Mouse (Mus musculus) brain, embryonic 18.5 days (tissue): ENCODE data around the gene Cnn1.

Experiments
- DNase-seq: peaks from one replicate; pipeline ENCODE4 v3.0.0-alpha.2; 2012; ENCODE audit warnings: low read depth, low spot score

Gene Cnn1

DNA sequence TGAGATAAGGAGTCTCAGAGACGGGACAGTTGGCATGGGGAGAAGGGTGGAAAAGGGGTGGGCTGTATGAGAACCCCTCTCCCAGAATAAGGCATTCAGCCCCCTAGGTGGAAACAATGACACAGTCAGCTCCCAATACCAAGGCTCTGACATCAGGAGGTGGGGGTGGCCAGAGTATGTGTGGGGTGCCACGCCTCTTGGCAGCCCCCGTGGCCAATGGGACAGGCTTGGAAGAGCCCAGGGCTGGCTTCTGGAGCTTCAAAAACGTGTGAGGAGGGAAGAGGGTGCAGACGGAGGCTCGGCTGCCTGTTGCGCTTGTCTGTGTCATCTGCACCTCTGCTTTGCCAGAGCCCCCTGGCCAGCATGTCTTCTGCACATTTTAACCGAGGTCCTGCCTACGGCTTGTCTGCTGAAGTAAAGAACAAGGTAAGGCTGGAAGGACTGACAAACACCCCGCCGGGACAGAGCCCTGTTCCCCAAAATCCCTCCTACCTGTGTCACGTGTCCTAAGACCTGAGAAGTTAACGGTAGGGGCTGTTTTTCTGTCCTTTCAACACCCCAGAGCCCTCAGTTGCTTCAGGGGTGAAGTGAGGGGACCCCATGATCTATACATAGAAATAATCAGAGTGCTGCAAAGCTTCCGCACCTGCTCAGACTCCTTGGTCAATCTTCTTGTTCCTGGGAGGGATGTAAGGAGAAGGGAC is at the start of gene Cnn1:
TSS of gene Cnn1 (plus strand) at position 224 of the 704 bp plus-strand sequence.
- DNase-seq: no peak

DNA sequence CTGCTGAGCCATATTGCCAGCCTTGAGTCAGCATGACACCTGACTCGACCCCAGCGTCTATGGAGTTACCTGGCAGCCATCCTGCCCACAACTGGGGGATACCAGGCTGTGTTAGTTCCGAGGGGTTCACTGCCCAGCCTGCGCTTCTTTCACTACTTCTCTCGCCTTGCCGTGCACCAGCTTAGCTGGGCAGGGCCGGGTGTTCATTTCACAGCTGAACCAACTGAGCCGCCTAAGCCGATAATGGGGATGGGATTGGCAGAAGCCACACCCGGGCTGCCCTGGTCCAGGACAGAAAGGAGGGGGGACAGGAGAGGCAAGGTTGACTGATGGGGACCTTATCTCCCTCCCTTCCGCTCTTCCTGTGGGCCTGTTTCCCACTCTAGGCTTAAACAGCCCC is 49.7 kb upstream of the Cnn1 start:
- DNase-seq: no peak

DNA sequence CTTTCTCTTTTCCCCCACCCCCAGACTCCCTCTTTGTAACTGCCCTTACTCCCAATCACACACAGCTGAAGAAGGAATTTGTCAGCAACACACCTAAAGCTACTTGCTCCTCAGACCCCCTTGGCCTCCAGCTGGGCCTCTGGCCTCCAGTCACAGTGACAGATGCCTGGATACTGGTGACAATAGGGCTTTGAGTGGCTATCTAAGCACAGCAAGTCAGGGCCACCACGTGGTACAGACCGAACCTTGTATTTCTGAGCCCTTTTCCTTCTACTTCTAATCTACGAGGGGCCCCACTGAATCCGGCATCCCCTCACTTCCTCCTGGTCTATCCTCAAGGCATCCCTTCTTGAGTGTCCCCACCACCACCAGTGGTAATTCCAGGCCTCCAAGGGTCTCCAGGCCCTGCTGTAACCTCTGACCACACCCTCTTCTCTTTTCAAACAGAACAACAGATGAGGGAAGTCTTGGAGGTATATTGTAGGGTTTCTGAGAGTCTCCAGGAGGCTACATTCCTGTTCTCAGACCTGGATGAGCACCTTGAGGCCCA is 49.2 kb upstream of the Cnn1 start:
- no peak for DNase-seq

DNA sequence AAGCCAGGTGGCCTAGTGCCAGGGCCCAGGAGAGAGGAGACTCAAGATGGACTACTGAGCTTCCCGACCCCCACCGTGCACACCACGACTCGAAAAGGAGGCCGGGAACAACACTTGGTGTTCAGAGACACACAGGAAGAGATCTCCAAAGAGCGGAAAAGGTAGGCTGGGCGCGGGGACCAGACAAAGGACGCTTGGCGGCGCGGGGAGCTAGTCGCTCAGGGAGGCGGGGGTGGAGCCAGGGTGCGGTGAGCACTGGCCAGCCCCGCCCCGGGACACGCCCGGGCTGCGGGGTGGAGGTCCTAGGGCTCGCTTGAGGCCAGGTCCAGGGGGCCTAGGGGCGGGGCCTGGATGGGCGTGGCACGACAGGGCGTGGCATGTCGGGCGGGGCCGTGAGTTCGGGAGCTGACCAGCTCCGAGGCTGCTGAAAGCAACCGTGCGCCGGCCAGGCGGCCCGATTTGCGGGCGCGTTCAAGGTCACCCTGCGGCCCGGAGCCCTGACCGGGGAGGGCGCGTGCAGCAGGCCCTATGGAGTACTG is 48.6 kb upstream of the Cnn1 start:
- DNase-seq: no peak

DNA sequence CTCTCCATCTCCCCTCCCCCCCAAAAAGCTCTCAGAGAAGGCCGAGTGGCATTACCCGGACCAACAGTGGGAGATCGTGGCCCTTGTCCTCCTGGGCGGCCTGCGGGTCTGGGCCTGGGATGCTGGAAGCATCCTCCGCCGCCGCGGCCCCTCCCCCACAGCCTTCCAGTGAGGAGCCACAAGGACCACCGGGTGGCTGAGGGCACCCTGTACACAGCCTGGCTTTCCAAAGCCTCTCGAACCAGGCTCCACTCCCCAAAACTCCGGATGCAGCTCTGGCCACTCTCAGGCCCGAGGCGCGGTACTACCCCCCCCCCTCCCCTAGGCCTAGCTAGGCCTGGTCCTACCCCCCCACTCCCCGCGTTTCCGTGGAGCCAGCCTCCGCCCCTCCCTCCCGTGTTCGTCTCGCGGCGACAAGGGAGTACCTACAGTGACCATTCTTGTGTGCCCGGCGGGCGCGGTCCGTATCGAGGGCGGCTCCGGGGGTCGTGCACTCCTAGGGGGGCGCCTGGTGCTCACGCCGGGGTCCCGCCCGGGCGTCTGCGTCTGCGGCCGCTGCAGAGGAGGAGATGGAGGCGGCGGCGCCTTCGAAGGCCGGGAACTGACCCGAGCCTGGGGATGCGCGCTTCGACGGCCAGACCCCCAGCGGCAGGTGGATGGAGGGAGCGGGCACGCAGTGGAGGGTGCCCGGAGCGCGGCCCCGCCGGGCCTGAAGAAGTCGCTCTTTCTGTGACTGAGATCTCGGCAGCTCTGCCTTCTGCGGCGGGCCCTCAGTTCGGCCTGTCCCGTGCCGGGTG is 47.7 kb upstream of the Cnn1 start:
- no peak for DNase-seq

DNA sequence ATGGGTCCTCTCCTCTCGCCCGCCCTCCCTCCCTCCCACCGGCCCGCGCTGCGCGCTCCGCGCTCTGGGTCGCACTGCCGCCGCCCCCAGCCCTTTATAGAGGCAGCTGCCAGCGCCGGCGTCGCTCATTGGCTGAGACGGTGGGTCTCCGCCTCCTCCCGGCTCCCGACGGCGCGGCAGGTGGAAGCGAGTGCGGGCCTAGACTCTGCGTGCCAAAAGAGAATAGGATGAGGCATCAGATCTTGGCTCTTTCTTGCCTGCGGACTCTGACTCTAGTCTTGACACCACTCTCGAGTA is 47.1 kb upstream of the Cnn1 start, which contains the start of gene Elavl3:
TSS of gene Elavl3 (minus strand) at position 66 of the 297 bp plus-strand sequence.
- DNase-seq: peak; percentile 77

DNA sequence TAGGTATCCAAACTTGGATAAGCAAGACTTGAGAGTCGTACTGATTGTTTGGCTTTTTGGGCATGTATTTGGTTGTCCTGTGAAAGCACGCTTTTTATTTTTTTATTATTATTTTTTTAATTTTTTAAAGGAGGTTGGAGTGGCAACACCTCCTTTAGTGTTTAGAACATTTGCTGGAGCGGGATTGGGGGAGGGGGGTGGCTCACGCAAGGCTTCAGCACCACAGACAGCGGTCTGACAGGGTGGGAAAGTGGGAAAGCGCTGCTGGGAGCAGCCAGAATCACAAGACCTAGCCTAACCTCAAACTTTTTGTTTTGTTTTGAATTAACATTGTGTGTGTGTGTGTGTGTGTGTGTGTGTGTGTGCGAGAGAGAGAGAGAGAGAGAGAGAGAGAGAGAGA is 45.4 kb upstream of the Cnn1 start:
- DNase-seq: no peak

DNA sequence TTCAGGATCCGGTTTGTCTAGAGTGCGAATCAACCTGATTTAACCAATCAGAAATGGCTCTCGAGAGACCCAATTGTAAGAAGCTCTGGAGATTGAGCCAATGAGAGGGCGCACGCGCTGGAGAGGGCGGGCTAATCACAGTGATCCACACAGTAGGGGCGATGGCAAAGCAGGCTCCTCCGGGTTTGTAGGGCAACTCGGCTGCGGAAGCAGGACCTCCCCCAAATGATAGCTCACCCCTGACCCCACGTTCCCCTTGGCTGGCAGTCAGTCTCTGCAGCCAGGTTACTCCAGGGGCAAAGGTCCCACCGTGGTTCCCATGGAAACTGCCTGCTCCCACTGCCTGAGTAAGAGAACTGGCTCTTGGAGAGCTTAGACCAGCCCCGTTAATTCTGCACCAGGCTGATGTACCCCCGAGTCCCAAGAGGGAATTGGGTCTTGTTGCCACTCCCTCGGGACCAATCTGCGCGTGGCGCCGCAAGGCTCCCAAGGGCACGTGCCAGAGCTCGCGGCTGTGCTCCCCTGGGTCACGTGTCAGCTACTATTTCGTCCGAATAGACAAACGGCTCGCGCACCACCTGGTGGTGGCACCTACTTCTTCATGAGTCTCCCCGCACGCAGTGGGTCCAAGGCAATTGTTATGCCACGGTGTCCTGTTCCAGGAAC is 44.5 kb upstream of the Cnn1 start:
- DNase-seq: peak; percentile 51

DNA sequence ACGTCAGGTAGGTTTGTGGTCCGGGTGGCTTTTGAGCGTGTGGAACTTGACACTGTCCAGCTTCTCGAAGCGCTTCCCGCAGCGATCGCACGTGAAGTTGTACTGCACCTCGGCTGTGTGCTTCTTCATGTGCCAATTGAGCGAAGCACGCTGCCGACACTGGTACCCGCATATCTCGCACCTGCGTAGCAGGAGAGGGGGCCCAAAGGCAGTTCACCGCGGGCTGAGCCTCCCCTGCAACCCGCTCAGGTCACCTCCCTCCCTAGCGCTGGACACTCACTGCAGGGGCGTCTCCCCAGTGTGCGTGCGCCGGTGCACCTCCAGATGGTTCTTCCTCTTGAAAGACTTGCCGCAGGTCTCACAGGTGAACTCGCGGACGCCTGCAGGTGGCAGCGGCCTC is 43.3 kb upstream of the Cnn1 start:
- no peak for DNase-seq

DNA sequence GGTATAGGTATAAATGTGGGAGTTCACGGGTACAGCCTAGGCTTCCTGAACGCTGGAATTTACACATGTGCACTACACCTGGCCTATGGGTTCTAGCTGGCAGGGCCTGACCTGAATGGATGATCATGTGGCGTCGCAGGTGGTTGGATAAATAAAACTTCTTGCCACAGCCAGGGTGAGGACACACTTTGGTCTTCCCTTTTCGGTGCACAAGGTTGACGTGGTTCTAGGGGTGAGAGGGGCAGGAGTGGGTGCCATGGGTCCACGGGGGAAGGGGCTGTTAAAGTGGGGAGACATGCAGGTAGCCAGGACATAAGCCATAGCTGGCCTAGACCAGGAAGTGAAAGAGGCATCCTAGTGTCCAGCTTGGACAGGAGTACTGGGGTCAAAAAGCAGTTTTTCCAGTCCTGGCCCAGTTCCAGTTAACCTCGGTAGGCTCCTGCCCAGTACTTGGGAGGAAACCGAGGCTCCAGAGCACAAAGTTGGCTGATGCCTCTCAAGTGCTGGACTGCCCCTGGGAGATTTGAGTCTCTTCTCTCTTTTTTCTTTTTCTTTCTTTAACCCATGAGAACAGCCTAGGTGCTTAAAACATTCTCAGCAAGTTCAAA is 42.6 kb upstream of the Cnn1 start:
- DNase-seq: no peak

DNA sequence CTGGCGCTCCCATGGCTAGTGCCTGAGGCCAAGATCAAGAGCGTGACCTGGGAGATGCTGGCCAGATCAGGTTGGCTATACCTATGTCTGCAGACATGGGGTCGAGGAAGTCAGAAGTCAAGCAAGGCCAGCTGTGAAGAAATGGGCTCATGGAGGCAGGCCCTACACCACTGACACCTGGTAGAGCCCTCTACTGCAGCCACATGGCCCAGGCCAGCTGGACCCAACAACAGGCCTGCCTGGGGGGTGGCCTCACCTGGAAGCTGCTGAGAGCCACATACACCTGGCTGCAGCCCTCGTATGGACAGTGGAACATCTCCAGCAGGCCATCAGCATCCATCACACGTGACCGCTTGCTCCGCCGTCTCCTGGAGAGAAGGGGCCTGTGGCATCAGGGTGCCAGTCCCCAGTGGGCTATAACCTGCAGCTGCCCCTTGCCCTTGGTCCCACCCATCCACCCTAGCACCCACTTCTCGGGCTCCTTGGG is 41.9 kb upstream of the Cnn1 start:
- DNase-seq: no peak

DNA sequence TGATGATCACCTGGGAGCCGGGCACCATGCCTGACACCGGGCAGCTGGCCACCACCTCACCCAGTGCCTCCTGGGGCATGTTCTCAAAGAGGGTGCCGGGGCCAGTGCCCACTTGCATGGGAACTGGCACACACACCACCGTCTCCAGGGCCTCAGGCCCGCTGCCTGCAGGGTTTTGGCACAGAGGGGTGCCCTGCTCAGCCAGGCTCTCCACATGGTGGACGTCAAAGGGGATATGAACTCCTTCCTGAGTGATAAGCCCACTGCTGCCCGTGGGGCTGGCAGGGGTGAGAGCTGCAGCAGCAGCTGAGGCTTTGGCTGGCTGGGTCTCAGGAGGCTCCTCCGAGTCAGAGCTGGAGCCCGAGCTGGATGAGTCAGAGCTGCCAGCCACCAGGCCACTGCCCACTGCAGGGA is 41.0 kb upstream of the Cnn1 start:
- no peak for DNase-seq

DNA sequence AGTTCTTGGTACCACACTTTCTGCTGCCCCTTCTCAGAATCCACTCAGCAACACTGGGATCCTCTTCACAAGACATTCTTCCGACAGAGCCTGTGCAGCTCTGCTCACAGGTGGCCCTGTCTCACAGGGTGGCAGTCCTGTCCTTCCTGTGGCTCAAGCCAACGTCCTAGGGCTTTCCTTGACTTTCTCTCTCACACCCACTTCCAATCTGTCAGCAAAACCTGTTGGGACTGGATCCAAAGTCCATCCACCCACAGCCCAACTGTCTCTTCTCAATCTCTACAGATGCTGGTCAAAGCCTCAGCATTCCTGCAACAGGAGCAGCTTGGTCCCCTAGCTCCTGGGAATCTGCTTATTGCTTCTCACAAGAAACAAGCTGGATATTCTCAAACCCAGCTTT is 37.7 kb upstream of the Cnn1 start:
- no peak for DNase-seq

DNA sequence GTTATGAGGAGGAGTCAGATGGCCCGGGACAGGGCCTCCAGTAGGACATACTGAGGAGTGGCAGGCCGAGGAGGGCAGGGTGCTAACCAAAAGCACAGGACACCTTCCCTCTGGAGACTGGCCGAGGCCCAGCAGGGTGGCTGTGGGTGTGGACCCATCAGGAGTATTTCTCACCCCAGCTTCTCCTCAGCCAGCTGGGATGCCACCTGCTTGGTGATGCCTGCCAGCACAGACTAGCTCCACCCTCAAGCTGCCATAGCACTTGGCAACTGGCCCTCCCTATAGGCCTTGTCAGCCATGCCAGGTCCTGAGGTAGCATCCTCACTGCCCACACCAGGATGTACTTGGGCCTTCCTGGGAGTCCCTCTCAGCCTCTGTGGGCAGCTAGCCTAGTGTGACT is 34.7 kb upstream of the Cnn1 start:
- no peak for DNase-seq

DNA sequence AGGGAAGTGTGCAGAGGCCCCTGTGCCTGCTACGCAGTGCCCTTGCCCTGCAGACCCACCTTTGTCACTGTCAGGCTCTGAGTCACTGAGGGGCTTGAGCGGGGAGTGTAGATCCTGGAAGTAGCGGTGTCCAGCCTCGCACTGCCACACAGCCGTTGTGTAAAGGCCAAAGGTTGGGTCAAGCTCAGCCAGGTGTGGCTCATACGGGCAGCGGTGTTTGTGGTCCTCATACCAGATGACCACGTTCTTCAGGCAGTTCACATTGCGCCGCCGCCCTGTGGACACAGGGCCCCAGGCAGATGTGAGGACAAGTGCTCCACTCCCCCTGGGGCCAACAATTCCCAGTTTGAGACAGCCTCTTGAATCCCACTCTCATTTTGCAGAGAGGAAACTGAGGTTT is 33.4 kb upstream of the Cnn1 start:
- no peak for DNase-seq

DNA sequence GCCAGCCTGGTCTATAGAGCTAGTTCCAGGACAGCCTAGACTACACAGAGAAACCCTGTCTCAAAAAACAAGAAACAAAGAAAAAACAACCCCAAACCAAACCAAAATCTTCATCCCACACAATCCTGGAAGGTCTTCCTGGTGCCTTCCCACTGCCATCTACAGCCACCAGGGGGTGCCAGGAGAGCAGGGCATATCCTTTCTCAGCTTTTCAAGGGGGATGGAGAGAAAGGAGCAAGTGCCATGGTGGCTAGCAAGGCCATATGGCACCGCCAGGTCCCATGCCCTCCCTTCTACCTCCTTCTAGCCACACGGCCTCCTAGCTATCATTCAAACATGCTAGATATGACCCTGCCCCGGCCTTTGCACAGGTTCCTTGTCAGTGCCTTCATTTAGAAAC is 32.6 kb upstream of the Cnn1 start:
- no peak for DNase-seq

DNA sequence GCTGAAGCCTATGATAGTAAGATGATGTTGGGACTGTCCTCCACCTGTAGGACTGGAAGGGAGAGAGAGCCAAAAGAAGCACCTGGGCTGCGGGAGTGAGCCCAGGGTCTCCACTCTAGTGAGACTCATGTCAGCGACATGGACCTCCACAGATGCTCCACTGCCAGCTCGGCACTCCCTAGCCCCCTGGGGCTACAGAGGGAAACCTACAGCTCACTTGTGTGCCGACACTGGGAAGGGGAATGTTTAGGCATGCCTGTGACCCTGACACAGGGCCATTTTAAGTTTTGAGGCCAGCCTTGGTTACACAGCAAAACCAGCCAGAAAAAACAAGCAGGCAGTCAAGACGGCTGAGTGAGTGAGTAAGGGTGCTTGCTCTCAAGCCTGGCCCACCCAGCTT is 31.8 kb upstream of the Cnn1 start:
- DNase-seq: no peak

DNA sequence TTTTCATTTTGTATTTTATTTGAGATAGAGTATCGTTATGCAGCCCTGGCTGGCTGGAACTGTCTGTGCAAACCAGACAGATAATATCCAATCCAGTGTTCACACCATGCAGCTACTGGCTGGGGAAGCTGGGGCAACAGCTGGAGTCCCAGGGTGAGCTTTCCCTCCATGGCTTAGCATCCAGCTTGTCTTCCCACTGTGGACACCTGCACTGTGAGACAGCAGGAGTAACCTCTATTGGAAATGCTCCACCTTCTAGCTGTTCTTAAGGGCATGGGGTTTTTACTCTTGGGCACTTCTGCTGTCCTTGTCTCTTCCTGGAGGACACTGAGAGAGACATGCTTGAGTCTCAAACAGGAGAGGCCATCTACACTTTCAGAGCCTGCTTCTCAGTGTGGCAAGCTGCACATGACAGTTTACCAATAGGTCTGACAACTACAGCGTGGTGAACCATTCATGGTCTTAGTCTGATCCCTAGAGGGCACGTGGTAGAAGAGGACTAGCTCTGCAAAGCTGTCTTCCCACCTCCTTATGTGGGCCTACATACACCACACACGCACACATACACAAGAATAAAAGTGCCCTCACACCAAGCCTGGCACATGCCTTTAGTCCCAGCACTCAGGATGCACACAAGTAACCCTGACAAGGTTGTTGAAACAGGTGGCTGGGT is 29.0 kb upstream of the Cnn1 start:
- DNase-seq: no peak

DNA sequence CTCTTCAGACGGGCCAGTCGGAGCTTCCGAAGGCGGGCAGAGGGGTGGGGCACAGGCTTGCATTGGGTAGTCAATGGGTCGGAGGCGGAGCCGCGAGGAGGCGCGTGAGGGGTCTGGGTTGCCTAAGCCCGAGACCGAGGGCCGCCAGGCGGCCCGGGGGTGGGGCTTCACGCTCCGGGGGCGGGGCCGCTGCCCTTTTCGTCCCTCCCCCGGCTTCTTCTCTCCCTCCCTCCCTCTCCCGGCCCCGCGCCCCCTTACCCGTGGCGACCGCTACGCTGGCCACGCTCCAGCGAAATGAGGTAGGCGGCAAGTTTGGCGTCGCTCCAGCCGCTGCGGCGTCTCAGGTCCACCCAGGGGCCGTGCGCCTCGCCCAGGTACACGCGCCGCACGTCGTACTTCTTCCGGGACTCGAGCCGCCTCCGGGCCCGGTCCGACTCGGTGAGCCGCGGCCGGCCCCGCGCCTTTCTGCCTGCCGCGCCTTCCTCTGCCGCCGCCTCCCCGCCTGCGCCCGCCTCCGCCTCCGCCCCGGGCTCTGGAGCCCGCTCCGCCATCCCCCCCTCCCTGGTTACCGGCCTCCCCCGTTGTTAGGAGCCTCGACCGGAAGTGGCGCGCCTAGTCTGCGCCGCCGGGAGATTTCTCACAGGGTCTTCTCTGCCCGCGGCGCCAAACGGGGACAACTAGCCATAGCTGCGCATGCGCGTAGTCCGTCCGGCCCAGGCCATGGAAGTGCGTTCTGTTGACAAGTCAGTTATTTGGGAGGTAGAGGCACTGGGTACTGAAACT is 28.0 kb upstream of the Cnn1 start, which contains the start of the genes Gm49318 and Zfp653:
TSS of gene Gm49318 (minus strand) at position 469 of the 783 bp plus-strand sequence.
TSS of gene Zfp653 (minus strand) at position 586 of the 783 bp plus-strand sequence.
- peak; percentile 90 for DNase-seq

DNA sequence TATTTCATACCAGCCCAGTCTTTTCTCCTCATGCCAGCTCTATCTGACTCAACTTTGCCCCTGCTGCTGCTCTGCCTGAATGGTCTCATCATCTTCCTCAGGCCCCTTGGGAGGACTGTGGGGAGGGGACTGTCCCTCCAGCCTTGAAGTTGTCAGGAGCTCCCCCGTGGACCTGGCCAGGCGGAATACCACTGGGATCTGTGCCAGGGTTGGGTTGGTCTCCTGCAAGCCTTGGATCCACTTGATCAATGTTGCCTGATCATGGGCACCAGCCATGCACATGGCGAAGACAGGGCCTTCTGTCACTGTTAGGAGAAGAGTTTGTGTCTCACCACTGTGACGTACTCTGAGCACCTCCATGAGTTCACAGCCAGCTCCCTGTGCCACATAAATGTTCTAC is 26.7 kb upstream of the Cnn1 start:
- DNase-seq: no peak
